Mouse (Mus musculus) monocyte, adult 5-6 weeks (primary cell): ENCODE results near the gene Mef2d. TPM values are rescaled to one million over a fixed set of nuclear protein-coding genes. Genes with fewer than 3 reads are reported as not detected.

Source experiments
- ATAC-seq: fragments of 153-309, 156-312 bp; replicated peaks from 2 replicates; pipeline ENCODE4 v1.8.0; 2017; ENCODE audit warnings: mild to moderate bottlenecking; ENCODE audit not compliant: low TSS enrichment, insufficient number of reproducible peaks, severe bottlenecking, poor library complexity, low FRiP score
- total RNA-seq: library from RNA; stranded (forward); fragments of 200-1000, 200-491, 200-594 nt; gene quantifications from 3 replicates; pipeline ENCODE4 v1.2.3, GENCODE M21; 2017

Mef2d gene
- total RNA-seq, 1 experiment from 2014 or later, result 94.8 TPM

DNA sequence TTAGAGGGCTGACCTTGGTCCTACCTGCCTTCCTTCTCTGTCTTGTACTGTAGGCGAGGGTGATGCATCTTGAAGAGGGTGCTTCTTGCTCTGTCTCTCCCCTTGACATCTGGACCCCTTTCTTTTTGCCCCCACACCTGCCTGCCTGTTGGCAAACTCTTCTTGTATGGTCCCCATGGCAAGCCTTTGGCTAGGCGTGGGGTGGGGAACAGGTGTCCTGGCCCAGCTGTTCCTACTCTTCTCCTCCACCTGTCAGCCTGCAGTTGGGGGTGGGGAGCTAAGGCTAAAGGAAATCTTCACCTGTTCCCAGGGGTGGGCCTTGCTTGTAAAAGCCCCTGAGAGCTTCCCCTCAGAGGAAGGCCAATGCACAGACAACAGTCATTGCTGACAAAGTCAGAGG, 5.3 kb downstream of the Mef2d start:
- no peak for ATAC-seq

DNA sequence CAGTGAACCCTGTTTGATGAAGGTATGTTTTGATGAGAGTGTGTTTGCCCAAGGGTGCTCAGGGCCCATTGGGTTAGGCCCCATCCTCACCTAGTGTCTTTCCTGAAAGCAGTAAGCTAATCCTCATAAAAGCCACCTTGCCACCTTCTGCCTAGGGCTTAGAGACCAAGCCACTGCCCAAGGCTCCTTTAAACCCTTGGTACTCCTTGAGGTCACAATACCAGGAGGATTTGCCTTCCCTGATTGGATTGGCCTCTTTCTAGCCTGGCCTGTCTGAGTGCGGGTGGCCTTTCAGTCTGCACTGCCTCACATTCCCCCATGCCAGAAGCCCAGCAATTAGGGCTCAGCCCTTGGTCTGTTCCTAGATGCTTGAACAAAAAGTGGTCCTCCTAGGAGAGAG, 5.7 kb downstream of the Mef2d start:
- no peak for ATAC-seq

DNA sequence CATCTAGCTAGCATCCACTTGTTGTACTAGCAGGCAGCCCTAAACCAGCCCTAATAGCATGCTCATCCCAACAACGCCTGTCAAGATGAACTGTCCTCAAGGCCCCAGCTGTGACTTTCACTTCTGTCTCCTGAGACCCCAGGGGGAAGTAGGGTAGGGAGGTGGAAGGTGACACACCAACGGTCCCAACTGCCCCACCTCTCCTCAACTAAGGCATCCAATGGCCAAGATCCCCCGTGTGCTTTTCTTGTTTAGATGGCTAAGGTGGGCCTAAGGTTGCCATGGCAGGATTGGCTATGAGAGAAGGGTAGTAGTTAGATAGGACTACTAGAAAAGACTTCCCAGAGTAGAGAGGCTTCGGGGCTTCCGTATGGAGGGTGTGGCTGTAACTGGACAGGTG, 6.2 kb downstream of the Mef2d start:
- ATAC-seq, result peak; percentile 32

DNA sequence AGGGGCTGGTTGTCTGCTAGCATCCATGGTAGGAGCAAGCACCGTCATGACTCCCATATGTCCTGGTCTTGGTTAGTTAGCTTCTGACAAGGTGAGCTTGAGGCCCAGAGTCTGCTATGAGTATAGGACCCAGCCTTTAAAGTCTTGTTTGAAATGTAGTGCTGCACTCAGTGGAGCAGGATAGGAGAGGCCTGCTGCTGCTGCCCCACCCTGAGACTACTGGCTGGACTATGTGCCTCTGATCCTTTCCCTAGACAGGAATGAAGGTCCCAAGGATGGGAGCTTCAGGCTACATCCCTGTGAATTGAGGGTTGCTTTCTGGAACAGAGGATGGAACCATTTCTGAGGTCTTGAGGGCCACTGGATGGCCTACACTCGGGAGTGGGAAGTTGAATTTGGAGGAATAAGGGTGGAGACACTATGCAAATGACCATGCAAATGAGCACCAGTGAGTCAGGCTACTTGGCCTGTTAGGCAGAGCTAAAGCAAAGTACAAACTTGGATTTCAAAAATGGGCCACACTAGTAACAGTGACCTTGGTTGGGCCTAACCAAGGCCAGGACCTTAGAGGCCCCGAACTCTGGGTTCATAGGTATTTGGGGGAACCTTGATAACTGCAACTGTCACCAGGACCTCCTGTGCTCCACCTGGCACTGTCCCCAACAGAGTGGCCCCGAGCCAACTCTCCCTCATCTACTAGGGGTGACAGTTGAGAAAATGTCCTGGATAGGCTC, 6.8 kb downstream of the Mef2d start:
- peak; percentile 20 for ATAC-seq

DNA sequence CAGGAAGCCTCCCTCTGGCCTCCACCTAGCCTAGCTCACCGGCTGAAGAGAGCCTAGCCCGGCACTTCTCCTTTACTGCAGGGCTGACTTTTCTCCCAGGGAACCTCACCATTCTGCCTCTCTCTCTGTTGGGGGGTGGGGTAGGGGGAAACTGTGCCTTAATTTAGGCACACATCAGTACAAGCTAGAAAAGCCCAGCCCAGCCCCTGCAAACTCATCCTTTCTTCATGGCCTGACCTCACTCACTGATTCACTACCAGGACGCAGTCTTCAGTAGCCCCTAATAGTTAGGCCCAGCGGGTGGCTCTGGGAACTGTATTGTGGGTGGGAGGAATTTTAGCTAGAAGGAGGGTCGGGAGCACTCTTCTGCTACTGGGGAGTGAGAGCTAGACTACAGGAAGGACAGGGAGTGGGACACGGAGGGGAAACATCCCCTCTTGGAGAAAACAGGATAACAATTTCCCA, 7.4 kb downstream of the Mef2d start:
- no peak for ATAC-seq

DNA sequence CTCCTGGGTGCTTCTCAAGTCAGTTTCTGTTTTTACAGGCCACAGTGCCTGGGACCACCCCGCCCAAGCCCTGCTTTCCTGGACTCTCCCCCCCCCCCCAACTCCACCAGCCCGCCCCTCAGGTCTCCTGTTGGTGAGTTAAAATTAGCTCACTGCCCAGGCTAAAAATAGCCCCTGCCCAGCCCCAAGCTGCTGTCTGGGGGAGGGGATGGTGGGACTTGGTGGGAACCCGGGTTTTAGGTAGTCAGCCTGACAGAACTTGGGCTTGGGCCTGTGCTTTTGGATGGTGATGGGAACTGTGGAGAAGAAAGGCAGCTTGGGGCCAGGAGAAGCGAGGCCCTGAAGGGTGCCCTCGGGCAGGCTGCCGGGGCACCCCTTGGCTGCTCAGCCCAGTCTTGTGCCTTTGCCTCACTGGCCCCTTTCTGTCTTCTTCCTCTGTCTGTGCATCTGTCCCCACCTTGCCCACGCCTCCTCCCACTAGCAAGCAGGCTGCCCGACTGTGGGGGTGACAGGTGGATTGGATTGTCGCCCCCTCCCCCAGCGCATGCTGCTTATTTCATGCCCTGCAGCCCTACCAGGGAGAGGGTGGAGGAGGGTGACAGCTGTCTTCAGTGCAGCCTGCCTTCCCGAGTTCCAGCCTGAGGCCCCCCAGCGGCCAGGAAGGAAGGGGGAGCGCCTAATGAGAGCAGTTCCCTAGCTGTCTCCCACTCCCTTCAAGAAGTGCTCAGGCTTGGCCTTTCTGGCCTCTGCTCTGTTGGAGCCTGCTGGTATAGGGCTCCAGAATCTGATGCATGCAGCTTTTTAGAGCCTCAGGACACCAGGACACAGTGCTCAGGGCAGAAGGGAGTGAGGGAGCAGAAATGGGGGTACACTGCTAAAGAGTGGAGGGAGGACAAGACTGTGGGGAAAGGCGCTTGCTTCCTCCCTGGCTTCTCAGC, 8.2 kb downstream of the Mef2d start:
- no peak for ATAC-seq

DNA sequence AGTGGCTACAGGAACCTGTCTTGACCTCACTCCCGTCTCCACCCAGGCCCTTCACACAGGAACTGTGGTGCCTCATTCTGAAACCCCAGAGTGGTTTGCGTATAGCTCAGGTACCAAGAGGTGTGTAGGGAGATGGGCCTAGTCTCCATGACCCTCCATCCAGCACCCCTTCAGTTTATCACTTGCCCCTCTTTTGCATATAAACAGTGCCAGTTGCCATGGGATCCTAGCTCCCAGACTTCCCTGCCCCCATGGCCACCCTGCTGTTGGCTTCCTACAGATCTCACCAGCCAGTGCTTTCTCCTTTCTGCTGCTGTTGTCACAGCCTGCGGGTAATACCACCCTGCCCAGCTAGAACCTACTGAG, 8.8 kb downstream of the Mef2d start:
- ATAC-seq, result no peak

DNA sequence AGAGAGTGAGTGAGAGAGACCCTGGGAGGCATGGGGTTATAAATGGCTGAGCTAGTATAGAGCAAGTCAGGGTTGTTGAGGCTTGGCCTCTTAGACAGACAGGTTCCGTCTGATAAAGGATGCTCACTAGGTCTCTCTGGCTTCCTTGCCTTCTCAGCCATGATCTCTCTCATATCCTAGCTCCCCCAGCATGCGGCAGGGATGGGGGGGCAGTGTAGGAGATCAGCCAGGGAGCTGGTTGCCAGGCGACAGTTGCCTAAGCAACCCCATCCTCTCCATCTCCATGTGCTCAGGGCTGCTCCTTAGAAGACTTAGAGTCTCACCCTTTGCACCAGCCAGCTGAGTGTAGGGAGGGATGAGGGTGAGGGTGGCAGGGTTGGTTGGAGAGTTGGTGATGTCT, 9.9 kb downstream of the Mef2d start:
- no peak for ATAC-seq

DNA sequence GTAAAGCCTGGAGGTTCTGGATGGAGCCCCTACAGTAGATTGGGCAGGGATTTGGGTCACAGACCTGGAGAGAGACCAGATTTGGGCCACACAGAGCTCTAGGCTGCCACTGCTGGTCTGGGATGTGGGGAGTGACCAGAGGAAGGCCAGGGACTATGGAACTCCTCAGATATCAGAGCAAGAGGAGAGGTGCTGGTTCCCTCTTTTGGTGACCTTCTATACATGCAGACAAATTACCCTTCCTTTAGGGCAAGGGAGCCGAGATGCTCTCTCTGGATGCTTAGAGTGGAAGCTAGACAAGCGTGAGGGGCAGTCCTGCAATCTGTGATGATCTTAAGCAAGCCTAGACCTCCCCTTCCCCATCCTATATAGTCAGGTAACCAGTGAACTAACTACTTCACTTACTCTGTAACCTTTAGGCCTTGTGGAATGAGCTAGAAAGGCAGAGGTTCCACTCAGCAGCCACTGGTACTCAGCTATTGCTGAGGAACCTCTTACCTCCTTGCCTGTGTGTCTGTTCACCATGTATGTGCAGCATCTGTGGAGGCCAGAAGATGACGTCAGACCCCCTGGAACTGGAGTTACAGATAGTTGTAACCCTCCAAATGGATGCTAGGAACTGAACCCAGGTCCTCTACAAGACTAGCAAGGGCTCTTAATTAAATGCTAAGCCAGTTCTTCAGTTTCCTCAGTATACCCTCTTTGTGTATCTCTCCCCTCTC, 11.3 kb downstream of the Mef2d start:
- ATAC-seq, result 0 out of 2 replicates have a peak, but pooled peaks have one; percentile 15

DNA sequence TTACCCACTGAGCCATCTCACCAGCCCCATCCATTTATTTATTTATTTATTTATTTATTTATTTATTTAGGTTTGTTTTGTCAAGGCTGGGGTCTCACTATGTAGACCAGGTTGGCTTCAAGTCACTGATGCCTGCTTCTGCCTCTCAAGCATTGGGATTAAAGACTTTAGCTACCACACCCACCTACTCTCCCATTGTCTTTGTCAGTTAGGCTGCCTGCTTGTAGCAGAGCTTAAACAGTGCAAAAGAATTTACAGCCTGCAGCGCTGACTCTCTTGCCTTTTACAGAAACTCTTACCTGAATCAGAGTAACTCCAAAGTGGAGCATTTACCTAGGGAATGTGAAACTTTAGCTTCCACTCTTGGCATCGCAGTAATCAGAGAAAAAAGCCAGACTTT, 12.1 kb downstream of the Mef2d start:
- ATAC-seq, result no peak

DNA sequence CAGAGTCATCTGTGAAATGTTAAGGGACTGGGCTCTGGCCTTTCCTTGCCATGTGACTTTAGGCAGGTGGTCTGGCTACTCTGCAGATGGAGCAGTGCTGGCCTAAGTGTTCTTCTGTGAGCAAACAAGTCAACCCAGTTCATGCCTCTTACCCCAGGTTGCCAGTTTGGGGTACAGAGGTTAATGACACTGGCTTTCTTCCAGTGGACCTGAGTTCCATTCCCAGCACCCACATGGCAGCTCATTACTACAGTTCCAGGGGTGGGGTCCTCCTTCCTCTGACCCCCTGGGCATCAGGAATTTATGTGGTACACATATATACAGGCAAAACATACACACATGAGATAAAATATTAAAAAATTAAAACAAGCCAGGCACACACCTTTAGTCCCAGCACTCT, 14.6 kb downstream of the Mef2d start:
- no peak for ATAC-seq

DNA sequence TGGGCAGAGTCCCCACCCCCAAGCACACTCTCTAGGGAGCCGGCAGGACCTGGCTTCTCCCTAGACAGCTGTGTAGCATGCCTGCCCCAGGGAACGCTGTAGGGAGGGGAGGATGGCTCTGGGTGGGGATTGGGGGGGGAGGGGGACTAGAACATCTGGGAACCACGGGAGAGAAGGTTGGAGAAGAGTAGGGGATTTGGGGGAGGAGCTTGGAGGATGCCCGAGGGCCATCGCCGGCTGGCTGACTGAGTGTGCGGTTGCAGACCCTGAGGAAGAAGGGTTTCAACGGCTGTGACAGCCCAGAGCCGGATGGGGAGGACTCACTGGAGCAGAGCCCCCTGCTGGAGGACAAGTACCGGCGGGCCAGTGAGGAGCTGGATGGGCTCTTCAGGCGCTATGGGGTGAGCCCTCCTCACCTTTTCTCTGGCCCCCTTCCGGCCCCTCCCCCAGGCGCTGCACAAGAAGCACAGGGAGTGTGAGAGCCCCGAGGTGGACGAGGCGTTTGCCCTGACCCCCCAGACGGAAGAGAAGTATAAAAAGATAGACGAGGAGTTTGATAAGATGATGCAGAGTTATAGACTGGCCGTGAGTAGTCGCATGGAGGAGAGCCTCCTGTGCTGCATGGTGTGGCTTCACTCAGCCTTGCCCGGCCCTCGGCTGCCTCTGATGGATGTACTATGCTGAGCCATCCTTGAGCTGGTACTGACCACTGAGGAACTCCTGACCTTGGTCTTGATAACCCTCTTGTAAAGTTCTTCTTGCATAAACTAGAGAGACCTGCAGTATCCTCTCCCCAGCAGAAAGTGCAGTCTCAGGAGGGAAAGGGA, 15.8 kb downstream of the Mef2d start:
- ATAC-seq, result no peak

DNA sequence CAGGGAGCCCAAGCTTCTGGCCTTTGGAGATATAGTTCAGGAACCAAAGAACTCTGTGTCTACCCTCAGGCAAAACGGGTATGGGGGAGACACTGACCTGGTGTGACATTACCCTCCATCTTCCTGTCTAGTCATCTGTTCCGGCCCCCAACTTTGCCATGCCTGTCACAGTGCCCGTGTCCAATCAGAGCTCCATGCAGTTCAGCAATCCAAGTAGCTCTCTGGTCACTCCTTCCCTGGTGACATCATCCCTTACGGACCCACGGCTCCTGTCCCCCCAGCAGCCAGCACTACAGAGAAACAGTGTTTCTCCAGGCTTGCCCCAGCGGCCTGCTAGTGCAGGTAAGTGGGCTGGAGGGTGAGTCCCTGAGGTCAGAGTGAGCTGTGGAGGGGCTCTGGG, 16.8 kb downstream of the Mef2d start:
- ATAC-seq, result no peak

DNA sequence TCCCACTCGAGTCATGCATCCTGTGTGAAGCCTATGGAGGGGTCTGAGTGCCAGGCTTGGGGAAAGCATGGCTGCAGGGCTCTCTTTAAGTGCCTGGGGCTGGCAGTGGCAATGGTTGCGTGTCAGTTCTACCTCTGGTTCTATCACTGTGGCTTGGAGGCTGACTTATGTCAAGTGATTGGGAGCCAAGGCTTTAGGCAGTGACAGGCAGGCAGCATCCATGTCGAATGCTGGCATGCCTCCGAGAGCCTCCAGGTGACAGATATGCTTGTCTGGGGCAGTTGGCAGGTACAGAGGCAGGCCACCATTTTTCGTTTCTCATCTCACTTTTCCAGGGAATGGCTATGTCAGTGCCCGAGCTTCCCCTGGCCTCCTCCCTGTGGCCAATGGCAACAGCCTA, 18.7 kb downstream of the Mef2d start:
- ATAC-seq, result no peak

DNA sequence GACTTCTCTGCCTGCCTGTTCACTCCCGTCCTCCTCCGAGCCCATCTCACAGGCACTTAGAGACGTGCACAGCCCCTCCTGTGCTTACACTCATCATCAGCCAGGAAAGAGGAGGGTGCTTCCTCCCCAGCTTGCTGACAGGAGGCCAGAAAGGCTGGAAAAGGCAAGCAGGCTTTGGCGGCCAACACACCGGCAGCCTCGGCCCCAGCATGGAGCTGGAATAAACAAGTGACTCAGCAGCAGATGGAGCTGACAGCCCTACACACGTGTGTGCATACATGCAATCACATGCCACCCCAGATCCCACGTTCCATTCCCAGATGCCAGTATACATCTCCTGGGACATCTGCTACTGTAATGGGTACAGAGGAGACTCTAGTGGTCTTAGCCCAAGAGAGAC, 20.1 kb downstream of the Mef2d start:
- ATAC-seq, result no peak

DNA sequence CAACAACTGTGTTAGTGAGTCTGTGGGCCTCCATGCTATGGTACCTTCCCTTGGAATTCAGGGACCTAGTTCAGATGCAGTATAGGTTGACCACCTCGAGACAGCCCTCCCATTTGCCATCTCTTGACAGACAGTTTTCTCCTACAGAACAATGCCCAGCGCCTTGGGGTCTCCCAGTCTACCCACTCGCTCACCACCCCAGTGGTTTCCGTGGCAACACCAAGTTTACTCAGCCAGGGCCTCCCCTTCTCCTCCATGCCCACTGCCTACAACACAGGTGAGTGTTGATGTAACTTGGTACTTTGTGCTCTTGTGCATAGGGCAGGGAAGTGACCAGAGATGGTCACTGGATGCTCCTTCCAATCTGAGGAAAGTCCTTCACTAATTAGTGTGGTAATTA, 20.6 kb downstream of the Mef2d start:
- ATAC-seq, result no peak

DNA sequence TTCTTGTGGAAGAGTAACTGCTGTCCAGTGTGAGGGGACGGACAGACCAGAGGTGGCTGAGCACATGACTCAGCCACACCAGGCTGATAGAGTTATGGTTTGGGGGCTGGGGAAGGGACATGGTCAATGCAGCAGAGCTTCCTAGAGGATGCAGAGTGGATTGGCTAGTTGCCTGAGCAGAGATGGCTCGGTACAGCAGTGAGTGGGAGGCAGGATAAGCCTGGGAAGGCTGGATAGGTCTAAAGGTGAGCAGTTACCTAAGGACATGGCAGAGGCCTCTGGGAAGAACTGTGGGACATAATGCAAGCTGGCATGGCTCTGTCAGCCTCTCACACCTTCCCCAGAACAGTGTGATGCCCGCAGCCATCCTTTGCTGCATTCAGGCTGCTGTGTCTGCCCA, 21.7 kb downstream of the Mef2d start:
- no peak for ATAC-seq

DNA sequence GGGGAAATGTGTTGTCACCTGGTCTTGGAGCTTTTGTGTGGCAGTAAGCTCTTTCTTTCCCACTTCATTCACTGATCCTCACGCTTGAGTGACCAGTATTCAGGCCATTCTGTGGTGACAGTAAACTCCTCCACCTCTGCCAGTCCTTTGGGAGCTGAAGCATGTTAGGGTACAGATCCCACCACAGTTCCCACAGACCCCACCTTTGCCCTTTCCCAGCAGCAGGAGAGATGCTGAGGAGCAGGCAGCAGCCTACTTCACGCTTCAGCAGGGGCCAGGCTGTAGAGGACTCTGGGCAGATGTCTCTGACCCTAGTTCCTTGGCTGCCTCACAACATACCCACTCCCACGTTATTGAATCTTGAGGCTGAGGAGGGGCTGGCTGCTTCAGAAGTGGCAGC, 22.1 kb downstream of the Mef2d start:
- no peak for ATAC-seq

DNA sequence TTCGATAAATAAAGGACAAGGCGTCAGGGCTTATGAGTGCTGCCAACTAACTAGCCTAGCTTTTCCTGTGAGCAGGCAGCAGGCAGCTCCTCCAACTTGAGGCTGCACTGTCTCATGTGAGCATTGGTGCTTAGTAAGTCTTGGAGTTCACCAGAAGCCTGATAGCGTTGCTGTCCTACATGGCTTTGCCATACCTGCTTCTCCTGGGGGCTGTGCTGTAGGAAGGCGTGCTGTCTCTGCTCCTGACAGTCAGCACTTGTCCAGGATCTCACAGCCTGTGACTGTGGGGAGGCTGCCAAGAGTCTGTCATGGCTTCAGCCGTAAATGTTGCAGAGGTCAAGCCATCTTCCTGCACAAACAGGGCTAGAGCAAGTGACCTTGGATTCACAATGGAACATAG, 23.9 kb downstream of the Mef2d start:
- no peak for ATAC-seq
